Mouse (Mus musculus): ENCODE data around the gene Gm5767.

Gene Gm5767

GRCm38 (mm10) chr16:8680470-8680869, at the start of gene Gm5767:
TSS of gene Gm5767 (plus strand) at chr16:8680770.
- no peak for DNase-seq

DNA sequence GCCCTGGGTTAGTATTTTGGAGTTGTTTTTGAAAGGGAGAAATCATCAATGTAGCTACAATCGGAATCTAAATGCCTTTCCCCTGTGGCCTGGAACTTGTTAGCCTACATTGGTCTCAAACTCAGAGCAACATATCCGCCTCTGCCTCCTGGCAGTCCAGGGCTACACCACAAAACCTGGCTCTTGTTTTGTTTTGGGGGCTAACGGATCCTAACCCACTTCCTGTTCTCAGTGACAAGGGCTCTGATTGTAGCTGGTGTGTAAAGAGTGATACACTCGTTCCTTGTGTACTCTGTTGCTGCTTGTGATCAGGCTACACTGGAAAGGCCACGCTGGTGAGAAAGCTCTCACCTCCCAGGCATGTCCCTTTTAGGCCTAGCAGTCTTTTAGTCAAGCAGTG, 49.1 kb upstream of the Gm5767 start:
- no peak for DNase-seq

- DNase-seq, result peak in 1 of 2 experiments; percentile 55
Measured at GRCm38 (mm10) chr16:8636867-8637216, 43.7 kb upstream of the Gm5767 start.

DNA sequence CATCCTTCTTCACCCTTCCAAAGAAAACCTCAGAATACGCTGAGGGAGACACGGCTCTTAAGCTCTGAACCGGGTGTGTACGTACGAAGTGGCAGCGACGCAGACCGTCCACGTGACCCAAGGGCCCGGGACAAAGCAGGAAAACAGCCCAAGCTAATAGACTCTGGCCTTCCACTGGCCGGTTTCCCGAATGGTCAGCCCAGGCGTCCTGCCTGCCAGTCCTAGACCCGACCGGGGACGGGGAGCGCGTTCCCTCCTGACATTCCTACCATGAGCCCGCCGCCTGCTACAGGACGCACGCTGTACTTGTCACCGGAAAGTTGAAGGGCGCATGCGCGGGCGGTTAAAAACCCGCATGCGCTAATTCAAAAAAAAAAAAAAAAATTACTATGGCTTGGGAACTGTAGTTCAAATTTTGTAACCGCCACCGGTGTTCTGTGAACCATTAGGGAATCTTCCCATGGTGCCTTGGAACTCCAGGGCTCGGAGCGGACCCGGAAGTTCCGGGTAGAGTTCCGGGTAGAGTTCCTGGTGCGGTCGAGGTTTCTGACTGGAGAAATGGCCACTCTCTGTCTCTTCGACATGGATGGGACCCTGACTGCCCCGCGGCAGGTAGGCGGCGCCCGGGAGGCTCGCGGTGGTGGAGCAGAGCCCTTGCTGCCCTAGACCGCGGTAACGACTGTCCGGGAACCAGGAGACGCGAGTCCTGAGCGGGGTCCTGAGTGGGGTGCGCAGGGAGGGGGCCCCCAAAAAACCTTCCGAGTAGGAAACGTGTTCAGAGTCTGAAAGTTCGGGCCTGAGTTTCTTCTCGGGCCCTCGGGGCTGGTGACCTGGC, 43.1 kb upstream of the Gm5767 start, which contains the start of the genes Pmm2 and Tmem186:
Pmm2 (plus strand) TSS at position 458 of the 835 bp plus-strand sequence.
Tmem186 (minus strand) TSS at position 496 of the 835 bp plus-strand sequence.
- DNase-seq, result peak; percentile 86 to 93

DNA sequence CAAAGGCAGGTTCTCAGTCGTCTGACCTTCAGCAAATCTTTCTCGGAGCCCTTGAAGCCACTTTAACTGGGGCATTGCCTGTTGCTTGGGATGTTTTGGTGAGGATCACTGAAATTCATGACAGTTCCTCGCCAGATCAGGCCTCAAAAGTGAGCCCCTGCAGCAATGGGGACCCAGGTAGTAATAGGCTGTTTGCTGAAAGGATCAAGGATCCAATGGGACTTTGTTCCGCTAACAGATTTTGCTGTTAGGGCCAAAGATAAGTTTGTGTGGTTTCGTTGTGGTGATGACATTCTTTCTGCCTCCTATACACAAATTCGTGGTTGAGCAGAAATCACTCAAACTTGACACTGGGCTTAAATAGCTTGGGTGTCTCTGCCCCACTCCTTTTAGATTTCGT, 42.4 kb upstream of the Gm5767 start:
- no peak for DNase-seq

DNA sequence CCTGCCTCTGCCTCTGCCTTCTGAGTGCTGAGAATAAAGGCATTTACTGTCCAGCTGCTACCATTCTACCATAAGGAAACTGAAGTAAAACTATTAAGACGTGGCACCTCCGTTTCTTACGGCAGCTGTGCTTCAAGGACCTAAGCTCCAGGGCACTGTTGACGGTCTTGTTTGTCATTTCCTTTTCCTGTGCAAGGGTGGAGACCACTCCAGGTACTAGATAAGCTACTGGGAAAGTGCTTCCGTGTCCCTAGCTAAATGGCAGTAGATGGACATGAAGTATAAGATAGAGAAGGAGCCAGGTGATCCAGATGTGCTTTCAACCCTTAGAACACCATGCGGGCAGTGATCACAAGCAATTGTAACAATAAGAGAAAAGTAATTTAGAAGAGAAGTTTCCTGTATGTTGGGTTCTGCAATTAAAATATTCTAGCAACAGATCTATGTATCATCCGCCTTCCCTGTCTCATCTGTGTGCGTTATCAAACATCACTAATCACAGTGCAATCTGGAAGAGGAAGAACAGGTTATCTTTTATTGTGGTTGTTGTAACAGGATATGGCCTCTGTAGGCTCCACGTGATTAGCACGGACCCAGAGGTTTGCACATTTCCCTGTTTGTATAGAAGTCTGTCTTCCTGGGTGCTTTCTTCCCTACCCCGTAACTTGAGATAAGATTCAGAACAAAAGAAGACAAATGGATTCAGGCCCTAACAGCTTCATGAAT, 40.9 kb upstream of the Gm5767 start:
- no peak for DNase-seq

- DNase-seq, result peak; percentile 72
Measured at GRCm38 (mm10) chr16:8643855-8644254, 36.7 kb upstream of the Gm5767 start.

DNA sequence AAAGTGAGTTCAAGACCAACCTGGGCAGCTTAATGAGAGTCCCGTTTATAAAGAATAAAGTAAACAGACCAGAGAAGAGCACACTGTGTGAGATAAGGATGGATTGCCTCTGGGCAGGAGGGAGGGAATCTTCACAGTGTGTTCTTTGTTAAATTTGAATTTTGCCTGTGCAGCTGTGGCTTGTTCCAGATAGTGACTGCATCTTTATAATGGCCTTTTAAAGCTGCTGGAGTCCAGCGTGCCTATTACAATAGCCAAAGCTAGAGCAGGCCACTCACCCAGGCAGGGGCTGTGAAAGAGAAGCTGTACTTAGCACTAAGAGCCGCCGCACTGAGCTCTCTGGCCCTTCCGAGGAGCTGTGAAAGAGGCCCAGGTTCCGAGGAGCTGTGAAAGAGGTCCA, 35.0 kb upstream of the Gm5767 start:
- no peak for DNase-seq

GRCm38 (mm10) chr16:8650007-8650406, 30.6 kb upstream of the Gm5767 start:
- no peak for DNase-seq

- no peak for DNase-seq
Measured at GRCm38 (mm10) chr16:8655108-8655507, 25.5 kb upstream of the Gm5767 start.

DNA sequence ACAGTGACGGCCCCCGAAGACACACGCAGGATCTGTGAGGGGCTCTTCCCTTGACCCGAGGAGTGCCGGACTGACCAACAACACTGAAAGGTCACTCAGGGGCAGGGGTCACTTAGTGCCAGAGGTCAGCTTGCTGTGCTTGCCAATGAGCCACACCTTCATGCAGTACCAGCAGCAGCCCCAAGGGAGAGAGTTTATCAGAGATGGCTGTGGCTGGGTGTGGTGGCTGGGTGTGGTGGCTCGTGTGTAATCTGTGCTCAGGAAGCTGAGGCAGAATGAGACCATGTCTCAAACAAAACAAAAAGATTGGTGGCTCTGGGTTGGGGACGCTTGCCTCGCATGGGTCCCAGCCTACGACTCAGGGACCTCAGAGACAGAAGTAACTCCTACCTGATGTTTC, 25.0 kb upstream of the Gm5767 start:
- no peak for DNase-seq

- no peak for DNase-seq
Measured at GRCm38 (mm10) chr16:8656256-8656655, 24.3 kb upstream of the Gm5767 start.

DNA sequence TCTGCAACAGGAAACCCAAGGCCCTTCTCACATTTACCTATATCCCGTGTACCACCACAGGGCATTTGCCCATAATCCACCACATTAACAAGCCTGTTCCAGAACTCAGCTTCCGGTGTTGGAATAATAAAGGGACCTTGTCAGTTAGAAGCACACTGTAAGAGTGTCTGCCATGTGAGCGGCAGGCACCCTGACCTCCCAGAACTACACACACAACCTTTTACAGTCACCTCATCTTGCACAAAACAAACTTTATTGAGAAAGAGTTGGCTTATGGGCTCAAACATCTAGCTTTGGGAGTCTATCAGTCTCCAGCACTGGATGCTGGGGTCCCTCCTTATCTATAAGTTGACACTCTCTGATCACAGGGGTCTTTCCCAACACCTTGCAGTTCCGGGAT, 22.2 kb upstream of the Gm5767 start:
- DNase-seq, result no peak

DNA sequence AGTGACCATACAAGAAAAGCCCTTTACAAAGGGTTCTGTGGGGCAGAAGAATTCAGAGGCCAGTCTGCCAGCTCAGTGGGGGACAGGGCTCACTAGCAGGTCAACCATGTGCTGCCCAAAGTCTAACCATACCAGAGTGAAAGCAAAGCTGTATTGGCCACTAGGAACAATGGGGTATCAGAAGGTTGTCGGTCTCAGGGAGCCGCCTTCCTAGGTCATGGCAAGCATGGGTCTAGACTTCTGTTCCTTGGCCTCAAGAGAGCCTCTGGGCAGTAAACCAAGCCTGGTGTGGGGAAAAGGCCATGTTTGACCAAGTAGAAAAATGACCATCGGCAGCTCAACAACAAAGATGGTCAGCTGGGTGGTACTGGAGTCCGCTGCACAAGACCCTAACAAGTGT, 21.8 kb upstream of the Gm5767 start:
- peak; percentile 72 to 75 for DNase-seq

GRCm38 (mm10) chr16:8663022-8663421, 17.5 kb upstream of the Gm5767 start:
- DNase-seq, result peak; percentile 41 to 72

DNA sequence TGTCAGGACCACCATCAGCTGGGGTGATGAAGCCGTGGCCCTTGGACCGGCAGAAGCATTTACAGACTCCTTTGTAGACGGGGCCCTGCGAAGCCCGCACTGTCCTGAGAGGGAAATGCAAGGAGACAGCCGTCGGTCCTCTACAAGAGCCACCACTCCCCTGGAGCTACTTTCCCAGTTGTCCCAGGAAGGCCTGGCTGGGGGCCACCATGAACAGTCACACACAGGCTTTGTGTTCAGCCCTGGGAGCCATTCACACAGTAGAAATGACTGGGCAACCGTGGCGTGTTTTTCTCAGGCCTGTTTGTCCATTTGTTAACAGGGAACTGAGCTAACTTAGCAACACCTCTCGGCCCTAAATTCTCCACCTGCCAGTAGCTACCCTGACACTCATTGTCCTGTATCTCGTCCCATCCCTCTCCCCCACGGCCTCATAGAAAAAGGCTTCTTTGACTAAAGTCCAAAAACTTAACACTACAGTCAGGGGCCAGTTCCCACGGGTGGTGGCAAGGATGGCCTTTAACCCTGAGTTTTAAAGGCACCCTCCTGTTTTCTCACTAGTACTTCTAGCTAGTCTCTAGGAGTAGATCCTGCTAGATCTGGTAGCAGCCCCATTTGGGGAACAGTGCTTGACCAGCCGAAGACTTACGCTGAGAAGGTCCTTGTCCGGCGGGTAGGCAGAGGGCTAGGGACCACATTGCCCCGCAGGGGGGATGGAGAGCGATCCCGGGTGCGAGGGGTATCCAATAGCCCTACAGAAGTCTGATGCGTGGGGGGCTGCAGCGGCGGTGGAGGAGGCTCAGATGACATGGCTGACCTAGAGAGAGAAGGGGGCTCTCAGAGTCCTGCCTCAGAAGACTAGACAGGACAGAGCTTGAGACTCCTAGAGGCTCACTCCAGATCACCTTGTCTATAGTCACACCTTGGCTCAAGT, 16.7 kb upstream of the Gm5767 start:
- DNase-seq, result peak; percentile 58 to 80

GRCm38 (mm10) chr16:8665367-8665766, 15.2 kb upstream of the Gm5767 start:
- DNase-seq, result no peak

DNA sequence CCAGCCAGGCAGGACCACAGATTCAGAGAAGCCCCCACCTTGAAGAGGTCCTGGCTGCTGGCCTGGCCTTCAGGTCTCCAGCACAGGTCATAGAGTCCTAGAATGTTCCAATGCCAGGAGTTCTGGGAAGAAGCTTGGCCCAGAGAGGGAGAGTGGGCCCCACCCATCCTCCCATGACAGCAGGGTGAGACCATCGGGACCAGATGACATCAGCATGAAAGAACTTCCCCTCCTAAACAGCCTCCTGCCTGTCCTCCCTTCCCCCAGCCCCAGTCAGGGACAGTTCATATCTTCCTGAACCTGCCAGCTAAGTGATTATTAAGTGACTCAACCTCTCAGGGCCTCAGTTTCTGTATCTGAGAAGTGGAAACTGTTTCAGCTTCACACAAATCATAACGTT, 14.1 kb upstream of the Gm5767 start:
- DNase-seq, result peak; percentile 66 to 85

GRCm38 (mm10) chr16:8667261-8667660, 13.3 kb upstream of the Gm5767 start:
- DNase-seq, result peak in 1 of 2 experiments; percentile 50

- peak in 1 of 2 experiments; percentile 43 for DNase-seq
Measured at GRCm38 (mm10) chr16:8667814-8668213, 12.8 kb upstream of the Gm5767 start.

GRCm38 (mm10) chr16:8668386-8668785, 12.2 kb upstream of the Gm5767 start:
- DNase-seq, result no peak

- peak; percentile 38 to 44 for DNase-seq
Measured at GRCm38 (mm10) chr16:8669432-8669831, 11.1 kb upstream of the Gm5767 start.
